Mouse (Mus musculus): ENCODE measurements at regions not wholly inside any gene's neighbourhood (a gene's known extent, or its start where the extent isn't known, plus 50 kb on each side); places are given as distances from the start of the nearest gene placed in this dataset.

GRCm38 (mm10) chr13:91274131-91274530 lies 50.4 kb upstream of the Atg10 start:
- DNase-seq (ENCODE audit: low read depth) = no peak

- no peak for DNase-seq (ENCODE audit: low read depth)
Observed at GRCm38 (mm10) chr13:91274615-91275014, 50.8 kb upstream of the Atg10 start.

- no peak for DNase-seq (ENCODE audit: low read depth)
Observed at GRCm38 (mm10) chr13:91279487-91279886, 55.7 kb upstream of the Atg10 start.

- no peak for DNase-seq (ENCODE audit: low read depth)
Observed at GRCm38 (mm10) chr13:91295552-91296170, 71.9 kb upstream of the Atg10 start.

GRCm38 (mm10) chr13:91296521-91297160 lies 72.9 kb upstream of the Atg10 start:
- DNase-seq (ENCODE audit: low read depth) = no peak

GRCm38 (mm10) chr13:91301849-91302248 lies 78.1 kb upstream of the Atg10 start:
- DNase-seq (ENCODE audit: low read depth) = no peak

- no peak for DNase-seq (ENCODE audit: low read depth)
Observed at GRCm38 (mm10) chr13:91305697-91306405, 82.1 kb upstream of the Atg10 start.

- DNase-seq (ENCODE audit: low read depth) = no peak
Observed at GRCm38 (mm10) chr13:91306545-91306944, 82.8 kb upstream of the Atg10 start.

- no peak for DNase-seq (ENCODE audit: low read depth)
Observed at GRCm38 (mm10) chr13:91312905-91313571, 89.3 kb upstream of the Atg10 start.

GRCm38 (mm10) chr13:91322331-91322730 lies 98.6 kb upstream of the Atg10 start:
- DNase-seq (ENCODE audit: low read depth) = no peak

GRCm38 (mm10) chr13:91326834-91327233 lies 103.1 kb upstream of the Atg10 start:
- DNase-seq (ENCODE audit: low read depth) = peak; percentile 97

GRCm38 (mm10) chr13:91334283-91334682 lies 110.5 kb upstream of the Atg10 start:
- DNase-seq (ENCODE audit: low read depth) = no peak

- DNase-seq (ENCODE audit: low read depth) = no peak
Observed at GRCm38 (mm10) chr13:91344139-91344538, 115.9 kb upstream of the Ssbp2 start.

GRCm38 (mm10) chr13:91348489-91349083 lies 111.5 kb upstream of the Ssbp2 start:
- no peak for DNase-seq (ENCODE audit: low read depth)

GRCm38 (mm10) chr13:91352311-91352710 lies 107.8 kb upstream of the Ssbp2 start:
- DNase-seq (ENCODE audit: low read depth) = no peak

GRCm38 (mm10) chr13:91356516-91356915 lies 103.6 kb upstream of the Ssbp2 start:
- no peak for DNase-seq (ENCODE audit: low read depth)

- no peak for DNase-seq (ENCODE audit: low read depth)
Observed at GRCm38 (mm10) chr13:91360121-91360520, 100.0 kb upstream of the Ssbp2 start.

- DNase-seq (ENCODE audit: low read depth) = peak; percentile 24
Observed at GRCm38 (mm10) chr13:91365270-91365952, 94.7 kb upstream of the Ssbp2 start.

- DNase-seq (ENCODE audit: low read depth) = no peak
Observed at GRCm38 (mm10) chr13:91366540-91366939, 93.5 kb upstream of the Ssbp2 start.

- no peak for DNase-seq (ENCODE audit: low read depth)
Observed at GRCm38 (mm10) chr13:91367896-91368556, 92.1 kb upstream of the Ssbp2 start.

- DNase-seq (ENCODE audit: low read depth) = no peak
Observed at GRCm38 (mm10) chr13:91368664-91369063, 91.4 kb upstream of the Ssbp2 start.
